Mouse (Mus musculus): ENCODE results near the gene Cpt1a. TPM values are rescaled to one million over a fixed set of nuclear protein-coding genes. Genes with fewer than 3 reads are reported as not detected.

Cpt1a gene
- polyA plus RNA-seq, 1 experiment, result 13.5 TPM

GRCm38 (mm10) chr19:3434124-3434523, 112.0 kb downstream of the Cpt1a start:
- H3ac ChIP-seq (ENCODE audit: control insufficient read depth, insufficient read length), result no peak overlapping the region
- no peak overlapping the region for H3K4me3 ChIP-seq
- peak overlapping the region; percentile 10 for H3K4me2 ChIP-seq (ENCODE audit: low read depth)
- no peaks in the 10 kb centered on the region for H3K36me3 ChIP-seq (ENCODE audit: control insufficient read depth, insufficient read depth)
- TF ChIP-seq TCF3 (IDR thresholded peaks at IDR 0.05; ENCODE audit: insufficient read length, low read depth) (peak; percentile 62), MYOG (IDR thresholded peaks at IDR 0.05; ENCODE audit: control insufficient read depth in 1 of 3, insufficient read depth in 1 of 3, insufficient read length in 2 of 3, low read depth in 2 of 3) (peak in 2 of 3 experiments; percentile 75 to 83), MYOD1 (IDR thresholded peaks at IDR 0.05; ENCODE audit: control insufficient read depth in 1 of 3, insufficient read length in 2 of 3, low read depth in 2 of 3) (peak in 2 of 3 experiments; percentile 93 to 96), USF1 (IDR thresholded peaks at IDR 0.05; ENCODE audit: low read depth) (no peak)
- H3K79me2 ChIP-seq (ENCODE audit: control insufficient read depth, insufficient read depth), result no peaks in the 10 kb centered on the region
- peaks cover 10% of the 10 kb centered on the region for H3K27me3 ChIP-seq (ENCODE audit: control insufficient read depth, insufficient read depth, insufficient read length)

- TF ChIP-seq TCF3 (IDR thresholded peaks at IDR 0.05; ENCODE audit: insufficient read length, low read depth) (no peak), TCF12 (IDR thresholded peaks at IDR 0.05; ENCODE audit: insufficient read depth, poor library complexity, severe bottlenecking) (no peak), CEBPB (IDR thresholded peaks at IDR 0.05; ENCODE audit: insufficient read depth, poor library complexity, severe bottlenecking) (no peak), POLR2AphosphoS2 (IDR thresholded peaks at IDR 0.05; ENCODE audit: insufficient read length, low read depth) (no peak), E2F4 (IDR thresholded peaks at IDR 0.05; ENCODE audit: insufficient read depth) (no peak), SRF (IDR thresholded peaks at IDR 0.05; ENCODE audit: control insufficient read depth, insufficient read length, low read depth) (no peak), MAX (IDR thresholded peaks at IDR 0.05; ENCODE audit: low read depth) (no peak), USF1 (IDR thresholded peaks at IDR 0.05; ENCODE audit: low read depth) (no peak), POLR2A (IDR thresholded peaks at IDR 0.05; ENCODE audit: insufficient read length, low read depth) (no peak), MYOD1 (IDR thresholded peaks at IDR 0.05; ENCODE audit: control insufficient read depth in 1 of 3, insufficient read length in 2 of 3, low read depth in 2 of 3) (no peak), REST (IDR thresholded peaks at IDR 0.05; ENCODE audit: insufficient read depth, insufficient read length) (no peak), MYOG (IDR thresholded peaks at IDR 0.05; ENCODE audit: control insufficient read depth in 1 of 3, insufficient read depth in 1 of 3, insufficient read length in 2 of 3, low read depth in 2 of 3) (no peak)
- no peaks in the 10 kb centered on the region for H3K79me2 ChIP-seq (ENCODE audit: control insufficient read depth, insufficient read depth)
- peaks cover 12% of the 10 kb centered on the region for H3K27me3 ChIP-seq (ENCODE audit: control insufficient read depth, insufficient read depth, insufficient read length)
- no peak overlapping the region for H3K4me3 ChIP-seq
- no peak overlapping the region for H3K4me2 ChIP-seq (ENCODE audit: low read depth)
- H3ac ChIP-seq (ENCODE audit: control insufficient read depth, insufficient read length), result no peak overlapping the region
- H3K36me3 ChIP-seq (ENCODE audit: control insufficient read depth, insufficient read depth), result no peaks in the 10 kb centered on the region
Measured at GRCm38 (mm10) chr19:3434641-3435040, 112.5 kb downstream of the Cpt1a start.

Other genes with a start within 250 kb of the Cpt1a start
- gene Mrpl21, start 39.4 kb upstream of the Cpt1a start, polyA plus RNA-seq (2012; fragmentation: generic; extraction: Trizol), result 81.2 TPM
- 6.3 TPM for gene Ighmbp2, start 39.3 kb upstream of the Cpt1a start, polyA plus RNA-seq (2012; fragmentation: generic; extraction: Trizol)
- 0.19 TPM for gene Tesmin, start 66.5 kb downstream of the Cpt1a start, polyA plus RNA-seq (2012; fragmentation: generic; extraction: Trizol)
- gene Gal, start 92.2 kb downstream of the Cpt1a start, polyA plus RNA-seq (2012; fragmentation: generic; extraction: Trizol), result not detected

Measured in myocyte (in vitro differentiated cells).